Mouse (Mus musculus) left cerebral cortex, postnatal 25 days (tissue): ENCODE measurements around the gene Eif3d. TPM values are rescaled to one million over a fixed set of nuclear protein-coding genes. Genes with fewer than 3 reads are reported as not detected.

Source experiments
- DNase-seq, 2 experiments: peaks; one replicate each; pipeline ENCODE4 v3.0.0; 2022; ENCODE audit warnings: low spot score in 2 of 2, mixed read lengths in 1 of 2
- intact Hi-C: fragments of 180-260 bp; cut with DNase I; formaldehyde crosslinking; loops from one replicate; pipeline ENCODE4 v1.15.1; 2025
- total RNA-seq, 2 experiments: library from RNA; stranded (reverse); gene quantifications; 2 replicates each; pipeline ENCODE4 v1.2.3; 2021

Gene Eif3d
- total RNA-seq, 2 experiments from 2014 or later = 97.3 to 105 TPM

DNA sequence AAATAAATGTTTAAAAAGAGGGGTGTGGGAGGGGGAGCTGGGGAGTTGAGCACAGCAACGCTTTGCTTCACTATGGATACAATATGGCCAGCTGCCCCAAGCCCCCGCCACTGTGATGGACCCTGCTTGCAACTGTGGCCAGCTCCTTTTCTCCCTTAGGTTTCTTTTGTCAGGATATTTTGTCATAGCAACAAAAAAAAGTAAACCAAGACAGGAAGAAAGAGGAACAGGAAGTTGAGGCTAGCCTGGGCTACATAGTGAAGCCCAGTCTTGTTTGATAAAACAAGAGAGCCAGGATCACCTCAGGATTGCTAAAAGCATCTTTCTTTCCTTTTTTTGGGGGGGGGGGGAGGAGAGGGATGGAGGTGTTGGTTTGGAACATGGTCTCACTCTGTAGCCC is 45.4 kb downstream of the Eif3d start:
- intact Hi-C loops = no loop called here
- DNase-seq = no peak

DNA sequence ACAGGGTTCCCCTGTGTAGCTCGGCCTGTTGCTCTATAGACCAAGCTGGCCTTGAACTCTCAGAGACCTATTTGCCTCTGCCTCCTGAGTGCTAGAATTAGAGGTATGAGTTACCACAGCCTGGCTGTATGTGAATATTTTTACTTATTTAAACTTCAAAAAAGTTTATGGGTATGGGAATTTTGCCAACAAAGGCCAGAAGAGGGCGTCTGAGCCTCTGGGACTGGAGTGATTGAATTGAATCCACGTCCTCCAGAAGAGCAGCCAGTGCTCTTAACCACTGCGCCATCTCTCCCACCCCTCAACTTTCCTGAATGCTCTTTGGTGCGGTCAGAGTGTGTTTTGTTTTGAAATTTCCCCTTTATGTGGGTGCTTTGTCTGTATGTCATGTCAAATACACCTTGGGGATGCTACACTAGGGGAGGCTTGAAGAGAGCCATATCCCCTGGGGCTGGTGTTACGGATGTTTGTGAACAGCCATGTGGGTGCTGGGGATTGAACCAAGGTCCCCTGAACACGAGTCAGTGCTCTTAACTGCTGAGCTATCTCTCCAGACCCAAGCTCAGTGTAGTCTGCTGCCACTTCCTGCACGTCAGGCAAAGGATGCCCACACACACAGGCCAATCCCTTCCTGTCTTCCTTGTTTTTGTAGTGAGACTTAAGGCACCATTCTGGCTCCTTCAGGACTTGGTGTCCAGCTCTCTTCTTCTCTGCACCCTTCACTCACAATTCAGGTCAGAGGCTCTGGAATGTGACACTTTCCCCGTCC is 47.2 kb downstream of the Eif3d start:
- intact Hi-C loops = no loop called here
- DNase-seq = no peak

DNA sequence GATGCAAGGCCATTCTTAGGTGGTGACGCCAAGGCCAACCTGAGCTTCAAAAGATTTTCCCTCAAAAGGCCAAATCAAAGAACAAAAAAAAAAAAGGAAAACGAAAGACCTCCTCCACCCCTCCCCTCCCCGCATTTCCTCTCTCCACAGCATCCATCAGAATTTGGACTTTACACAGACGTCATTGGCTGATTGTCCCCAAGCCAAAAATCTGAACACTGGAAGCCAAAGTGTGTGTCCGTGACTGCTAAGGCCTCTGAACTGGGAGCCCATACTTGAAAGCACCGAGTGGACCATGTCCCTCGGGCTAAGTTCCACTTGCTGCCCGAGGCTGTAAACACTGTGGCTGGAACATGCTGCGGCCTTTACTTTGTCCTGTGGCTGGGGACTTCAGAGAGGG is 47.9 kb downstream of the Eif3d start:
- no peak for DNase-seq
- intact Hi-C loops = no loop called here

DNA sequence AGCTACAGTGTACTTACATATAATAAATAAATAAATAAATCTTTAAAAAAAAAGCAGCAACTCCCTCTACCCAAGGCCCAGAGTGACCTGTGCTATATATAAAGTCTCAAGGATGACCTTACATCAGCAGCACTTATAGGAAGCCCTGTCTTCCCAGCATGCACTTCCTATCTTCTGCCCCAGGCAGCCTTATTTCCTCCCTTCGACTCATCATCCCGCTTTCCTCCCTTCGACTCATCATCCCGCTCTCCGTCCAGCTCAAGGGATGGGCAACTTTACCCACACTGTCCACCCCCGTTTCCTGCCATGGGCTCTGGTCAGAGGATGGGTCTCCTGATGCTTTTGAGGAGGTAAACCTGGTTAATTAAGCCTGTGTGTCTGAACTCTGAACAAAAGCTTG is 49.0 kb downstream of the Eif3d start:
- DNase-seq = no peak
- intact Hi-C loops = no loop called here

DNA sequence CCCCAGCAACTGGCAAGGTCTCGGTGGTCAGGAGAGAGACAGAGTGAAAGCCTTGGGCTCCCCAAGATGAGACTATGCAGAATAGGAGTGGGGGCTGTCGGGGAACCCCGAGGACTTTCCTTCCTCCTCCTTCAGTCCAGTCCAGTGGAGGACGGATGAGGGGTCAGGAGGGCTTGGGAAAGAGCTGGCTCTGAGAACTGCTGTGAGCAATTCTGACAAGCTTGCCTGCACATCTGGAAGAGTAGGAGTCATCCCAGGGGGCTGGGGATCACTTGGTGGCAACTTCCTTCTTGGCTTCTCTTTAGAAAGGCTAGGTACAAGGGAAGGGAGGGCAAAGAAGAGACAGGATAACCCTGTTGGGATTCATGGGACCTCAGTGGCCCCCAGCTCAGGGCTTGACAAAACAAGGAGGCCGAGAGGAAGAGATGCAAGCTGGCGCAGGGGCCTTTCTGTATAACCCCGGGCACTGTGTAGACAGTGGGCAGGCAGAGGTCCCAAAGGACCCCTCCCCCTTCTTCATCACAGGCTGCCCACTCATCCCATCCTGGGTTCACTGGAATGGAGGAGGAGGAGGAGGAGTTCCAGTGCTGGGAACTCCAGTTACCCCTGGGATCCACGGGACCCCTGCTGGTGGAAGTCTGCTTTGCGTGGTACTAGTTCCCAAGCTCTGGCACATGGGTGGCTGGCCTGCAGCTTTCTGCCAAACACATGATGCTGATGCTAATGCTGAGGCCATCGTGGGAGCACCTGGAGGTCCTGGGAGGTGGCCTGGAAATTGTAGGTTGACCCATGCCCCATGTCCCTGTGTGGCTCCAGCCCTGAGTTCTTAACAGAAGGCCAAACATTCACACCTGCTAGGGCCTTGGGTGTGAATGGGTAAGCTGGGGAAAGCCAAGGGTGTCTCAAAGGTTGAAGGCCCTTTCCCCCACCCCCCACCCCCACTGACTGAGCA is 49.8 kb downstream of the Eif3d start:
- no peak for DNase-seq
- intact Hi-C loops = no loop called here

DNA sequence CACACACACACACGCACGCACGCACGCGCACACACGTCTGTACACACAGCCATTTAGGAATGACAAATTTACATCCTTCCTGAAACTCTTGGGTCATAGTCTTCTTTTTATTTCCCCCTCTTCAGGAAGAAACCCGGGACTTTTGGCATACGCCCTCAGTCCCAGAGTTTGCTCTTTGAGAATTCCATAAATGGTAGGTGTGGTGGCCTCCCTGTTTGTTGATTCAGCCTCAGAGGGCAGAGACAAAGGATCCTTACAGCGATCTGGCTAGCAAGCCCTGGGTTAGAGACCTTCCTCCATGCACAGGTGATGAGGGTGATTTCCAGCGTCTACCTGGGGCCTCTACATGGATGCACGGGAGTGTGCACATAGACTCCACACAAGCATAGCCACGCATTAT is 51.2 kb downstream of the Eif3d start:
- DNase-seq = no peak
- intact Hi-C loops = loop anchor here (2.0 to 5.0 kb wide), 2 partner anchors 39 to 157 kb away; no protein-coding TSS in a partner anchor

DNA sequence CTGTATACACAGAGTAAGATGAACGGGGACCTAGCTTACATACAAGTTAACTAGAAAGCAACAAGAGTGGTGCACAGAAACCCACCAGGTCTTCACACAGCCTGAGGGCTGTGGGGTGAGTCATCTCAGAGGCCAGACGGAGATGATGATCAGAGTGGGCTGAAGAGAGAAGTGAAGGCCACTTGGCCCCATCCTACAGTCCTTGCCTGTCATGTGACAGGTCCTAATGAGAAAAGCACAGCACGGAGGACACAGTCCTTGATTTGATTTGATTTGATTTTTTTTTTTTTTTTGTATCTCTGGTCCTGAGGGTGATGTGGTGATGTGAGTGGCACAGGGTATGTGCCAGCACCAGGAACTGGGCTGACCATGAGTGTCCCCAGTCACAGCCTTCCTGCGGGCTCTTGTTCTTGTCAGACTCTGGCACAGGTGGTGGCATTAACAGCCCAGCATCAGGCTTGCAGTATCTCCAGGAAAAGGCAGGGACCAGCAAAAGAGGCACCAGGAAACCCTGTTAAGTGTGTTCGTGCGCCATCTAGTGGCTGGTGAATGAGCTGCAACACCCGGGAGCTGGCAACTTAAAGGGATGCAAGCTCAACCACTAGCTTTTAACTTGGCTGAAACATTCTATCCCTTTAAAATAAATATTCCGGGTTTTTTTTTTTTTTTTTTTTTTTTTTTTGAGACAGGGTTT is 53.6 kb downstream of the Eif3d start:
- intact Hi-C loops = loop anchor here (1.0 to 5.0 kb wide), 2 partner anchors 142 to 155 kb away; no protein-coding TSS in a partner anchor
- DNase-seq = peak; percentile 91 to 96

DNA sequence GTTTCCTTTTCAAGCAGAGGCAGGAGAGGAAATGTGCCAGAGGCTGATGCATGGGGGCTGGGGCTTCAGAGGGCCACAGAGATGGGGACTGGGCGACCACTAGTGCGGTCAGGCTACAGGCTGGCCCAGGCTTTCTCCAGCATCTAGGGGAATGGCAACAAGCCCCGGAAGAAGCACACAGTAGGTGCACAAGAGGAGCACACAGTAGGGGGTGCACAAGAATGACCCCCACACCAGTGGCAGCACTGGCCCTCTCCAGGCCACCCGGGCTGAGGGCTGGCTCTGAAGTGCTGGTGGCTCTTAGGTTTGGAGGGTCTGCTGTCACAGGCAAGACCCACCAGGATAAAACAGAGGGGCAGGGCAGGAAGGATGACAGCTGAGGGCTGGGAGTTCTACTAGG is 55.3 kb downstream of the Eif3d start:
- intact Hi-C loops = loop anchor here (5.0 kb wide), 1 partner anchor 153 kb away; no protein-coding TSS in a partner anchor
- no peak for DNase-seq

DNA sequence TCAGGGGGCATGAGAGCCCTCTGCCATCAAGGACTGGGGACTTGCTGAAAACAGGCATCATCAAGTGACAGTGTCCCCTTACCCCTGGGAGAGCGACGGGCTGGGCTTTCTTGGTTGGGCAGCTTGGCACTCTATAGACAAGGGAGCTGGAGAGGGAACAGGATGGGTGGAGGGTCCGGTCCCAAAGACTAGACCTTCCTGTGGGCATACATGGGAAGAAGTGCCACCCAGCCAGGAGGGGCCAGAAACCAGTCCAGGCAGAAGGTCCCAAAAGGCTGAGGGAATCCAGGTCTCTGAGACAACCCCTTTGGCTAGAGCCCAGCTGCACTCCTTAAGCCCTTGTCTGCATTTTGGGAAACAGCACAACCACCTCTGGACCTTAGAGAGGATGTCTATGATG is 56.1 kb downstream of the Eif3d start:
- intact Hi-C loops = loop anchor here (5.0 kb wide), 2 partner anchors 52 to 67 kb away; no protein-coding TSS in a partner anchor
- no peak for DNase-seq

DNA sequence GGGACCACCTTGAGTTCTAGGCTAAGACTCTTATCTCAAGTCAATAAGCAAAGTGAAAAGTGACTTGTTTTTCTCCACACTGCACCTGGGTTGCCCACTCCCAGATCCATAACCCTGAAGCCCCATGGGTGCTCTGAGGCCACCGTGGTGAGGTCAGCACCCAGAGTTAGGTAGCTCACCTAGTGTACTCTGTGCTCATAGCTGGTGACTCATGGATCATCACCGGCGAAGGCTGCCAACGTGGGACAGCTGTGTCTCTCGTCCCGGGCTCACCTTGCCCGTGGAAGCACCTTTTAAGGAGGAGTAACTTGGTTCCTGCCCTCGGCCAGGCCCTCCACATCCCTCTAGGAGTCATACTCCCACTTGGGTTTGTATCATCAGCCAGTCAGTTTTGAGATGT is 57.6 kb downstream of the Eif3d start:
- no peak for DNase-seq
- intact Hi-C loops = loop anchor here (5.0 kb wide), 2 partner anchors 51 to 66 kb away; no protein-coding TSS in a partner anchor

DNA sequence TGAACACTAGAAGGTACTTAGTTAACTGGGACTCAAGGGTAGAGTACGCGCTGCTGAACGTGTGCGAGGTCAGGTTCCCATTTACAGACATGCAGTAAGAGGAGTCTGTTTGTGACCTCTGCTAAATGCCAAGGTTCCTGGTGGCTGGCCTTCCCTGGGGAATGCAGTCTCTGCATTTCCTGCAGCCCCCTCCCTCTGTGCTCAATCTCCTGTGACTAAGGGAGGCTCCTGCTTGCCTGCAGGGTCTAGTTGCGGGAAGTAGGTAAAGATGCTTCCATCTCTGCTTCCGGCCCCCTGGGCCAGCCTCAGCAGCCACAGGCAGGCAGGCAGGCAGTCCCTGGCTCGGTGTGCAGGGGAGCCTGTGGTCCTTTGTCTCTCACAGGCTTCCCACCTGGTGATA is 58.0 kb downstream of the Eif3d start:
- no peak for DNase-seq
- intact Hi-C loops = loop anchor here (5.0 kb wide), 2 partner anchors 50 to 65 kb away; no protein-coding TSS in a partner anchor

DNA sequence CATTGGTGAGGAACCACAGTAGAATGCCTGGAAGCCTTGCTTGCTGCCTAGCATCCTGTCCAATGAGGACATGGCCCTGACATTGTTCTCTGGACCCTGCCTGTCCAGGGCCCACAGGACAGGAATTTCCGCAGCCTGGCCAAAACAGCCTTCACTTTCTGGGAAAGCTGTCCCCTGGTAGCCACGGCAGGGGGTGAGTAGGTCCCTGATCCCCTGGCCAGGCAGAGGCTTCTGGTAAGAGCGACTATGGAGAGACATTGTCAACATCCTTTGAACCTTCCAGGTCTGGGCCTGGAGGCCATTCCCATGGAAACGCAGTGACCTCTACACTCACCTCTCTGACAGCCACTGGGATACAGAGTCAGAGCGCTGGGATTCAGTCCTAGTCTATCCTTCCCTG is 58.6 kb downstream of the Eif3d start:
- intact Hi-C loops = loop anchor here (5.0 kb wide), 2 partner anchors 50 to 65 kb away; no protein-coding TSS in a partner anchor
- DNase-seq = no peak

DNA sequence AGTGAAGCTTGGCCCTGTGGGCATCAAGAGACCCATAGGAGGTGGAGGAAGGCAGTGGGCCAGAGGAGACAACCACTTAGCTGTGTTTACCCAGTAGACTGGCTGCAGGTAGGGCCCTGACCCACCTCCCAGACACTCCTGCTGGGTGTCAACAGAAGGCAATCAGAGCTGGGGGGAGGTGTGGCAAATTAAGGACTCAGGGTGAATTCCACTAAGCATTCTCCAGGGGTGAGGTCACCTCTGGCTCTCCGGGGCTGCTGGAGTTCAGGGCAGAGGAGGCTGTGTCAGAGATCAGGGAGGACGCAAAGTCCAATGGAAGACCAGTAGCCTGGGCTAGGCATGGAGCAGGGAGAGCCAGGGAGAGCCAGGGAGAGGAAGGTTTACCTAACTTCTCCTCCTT is 59.5 kb downstream of the Eif3d start:
- no peak for DNase-seq
- intact Hi-C loops = loop anchor here (5.0 kb wide), 2 partner anchors 49 to 64 kb away; no protein-coding TSS in a partner anchor

Other genes with a start within 250 kb of the Eif3d start
- not detected for gene Apol9b, start 241.8 kb downstream of the Eif3d start, total RNA-seq
- gene Apol8, start 213.8 kb downstream of the Eif3d start, total RNA-seq = 1 to 10 TPM; 2.2 to 3.3 TPM
- gene Myh9, start 128.6 kb downstream of the Eif3d start, total RNA-seq = 10 to 100 TPM; 69.9 to 75.5 TPM
- gene Txn2, start 41.8 kb downstream of the Eif3d start, total RNA-seq = 100 to 1,000 TPM; 132 to 135 TPM
- 10 to 100 TPM; 11.8 to 12.0 TPM for gene Foxred2, start 14.1 kb downstream of the Eif3d start, total RNA-seq
- 10 to 100 TPM; 54.3 to 63.2 TPM for gene Cacng2, start 149.2 kb upstream of the Eif3d start, total RNA-seq
- 10 to 100 TPM; 33.7 to 36.5 TPM for gene Ift27, start 203.3 kb upstream of the Eif3d start, total RNA-seq
- 10 to 100 TPM; 88.7 to 95.1 TPM for gene Pvalb, start 235.6 kb upstream of the Eif3d start, total RNA-seq